Mouse (Mus musculus) cerebellum, adult 9-10 months (tissue): Measurements from ENCODE around the gene Cdc42se1.
"Not testable (repeated sequence)": the region's sequence is repeated elsewhere in the genome, so short reads cannot be mapped to it uniquely, and the experiment has no call there.

ENCODE experiments used
- DNase-seq: peaks from one replicate; pipeline ENCODE4 v3.0.0; 2022

Cdc42se1 gene

DNA sequence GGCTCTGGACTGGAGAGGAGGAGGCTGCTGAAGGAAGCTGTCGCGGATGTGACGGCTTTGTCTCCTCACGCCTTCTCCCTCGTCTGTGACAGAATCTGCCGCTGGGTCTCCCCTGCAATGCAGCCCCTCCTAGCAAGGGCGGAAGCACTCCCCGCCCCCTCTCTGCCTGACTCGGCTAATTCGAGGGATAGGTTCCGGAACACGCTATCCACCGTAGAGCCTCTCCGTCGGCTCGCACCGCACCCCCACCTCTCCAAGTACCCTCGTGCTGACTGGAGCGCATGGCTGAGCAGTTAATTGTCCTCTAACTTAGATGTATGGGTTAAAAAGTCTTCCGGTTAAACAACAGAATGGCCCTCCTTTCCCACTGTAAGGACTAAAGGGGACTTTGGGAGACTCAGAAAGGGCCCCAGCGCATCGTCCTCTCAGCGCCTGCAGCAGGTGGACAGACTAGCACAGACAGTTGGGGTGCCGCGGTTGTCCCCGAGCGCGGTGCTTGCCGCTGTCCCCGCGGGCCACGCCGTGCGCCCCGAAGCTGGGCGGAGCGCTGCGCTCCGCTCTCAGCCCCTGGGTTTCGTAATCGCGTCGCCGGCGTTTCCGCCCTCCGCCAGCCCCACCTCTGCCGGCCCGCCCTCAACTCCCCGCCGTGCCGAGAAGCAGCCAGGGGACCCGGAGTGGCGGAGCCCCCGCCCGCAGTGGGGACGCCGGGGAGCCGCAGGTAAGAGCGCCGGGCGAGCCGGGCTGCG lies at the start of gene Cdc42se1:
TSS of gene Cdc42se1 (plus strand) at position 585 of the 746 bp plus-strand sequence.
- peak; percentile 82 for DNase-seq

DNA sequence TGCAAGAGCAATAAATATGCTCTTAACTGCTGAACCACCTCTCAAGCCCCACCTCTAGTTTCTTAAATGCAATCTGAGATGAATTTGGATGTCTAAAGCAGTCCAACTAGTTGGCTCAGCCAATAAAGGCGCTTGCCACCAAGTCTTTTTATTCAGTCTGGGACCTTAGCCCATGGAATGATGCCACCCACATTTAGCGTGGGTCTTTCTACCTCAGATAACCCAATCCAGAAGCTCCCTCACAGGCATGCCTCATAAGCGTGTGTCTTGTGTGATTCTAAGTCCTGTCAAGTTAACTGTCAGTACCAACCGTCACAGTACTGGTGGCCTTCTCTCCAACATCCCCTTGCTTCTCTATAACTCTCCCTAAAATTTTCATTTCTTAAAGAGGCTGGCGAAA lies 49.6 kb upstream of the Cdc42se1 start:
- DNase-seq = no peak

DNA sequence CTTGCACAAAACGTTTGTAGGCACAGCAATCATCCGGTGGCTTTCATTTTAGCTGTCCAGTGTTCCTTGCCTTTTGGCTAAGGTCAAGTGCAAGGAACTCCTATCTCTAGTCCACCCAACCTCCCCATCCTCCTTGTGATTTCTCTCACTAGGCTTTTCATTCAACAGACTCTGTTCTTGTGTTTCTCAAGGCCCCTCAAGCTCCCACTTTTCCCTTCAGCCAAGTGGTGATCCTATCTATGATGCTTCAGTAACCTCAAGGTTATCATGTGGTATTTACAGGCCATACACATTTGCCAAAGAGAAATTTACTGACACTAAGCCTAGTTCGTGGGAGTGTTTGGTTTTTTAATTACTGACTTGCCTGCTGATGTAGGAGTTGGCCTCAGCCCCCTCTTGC lies 48.6 kb upstream of the Cdc42se1 start:
- DNase-seq = no peak

DNA sequence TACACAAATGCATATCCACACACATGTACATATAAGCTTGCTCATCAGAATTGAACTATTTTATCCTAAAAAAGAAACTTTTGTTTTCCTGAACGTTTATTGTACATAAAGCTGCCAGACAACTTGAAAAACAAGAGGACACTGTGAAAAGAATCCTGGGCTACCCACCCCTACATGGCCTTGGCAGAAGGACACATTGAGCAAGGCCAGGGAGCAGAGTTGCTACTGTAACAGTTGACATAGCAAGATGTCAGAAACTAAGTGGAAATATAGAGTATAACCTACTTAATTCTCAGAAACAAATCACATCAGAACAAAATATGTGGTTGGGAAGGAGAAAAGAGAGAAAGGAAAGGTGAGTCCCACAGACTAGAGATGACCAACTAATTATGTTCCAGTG lies 46.7 kb upstream of the Cdc42se1 start:
- no peak for DNase-seq

DNA sequence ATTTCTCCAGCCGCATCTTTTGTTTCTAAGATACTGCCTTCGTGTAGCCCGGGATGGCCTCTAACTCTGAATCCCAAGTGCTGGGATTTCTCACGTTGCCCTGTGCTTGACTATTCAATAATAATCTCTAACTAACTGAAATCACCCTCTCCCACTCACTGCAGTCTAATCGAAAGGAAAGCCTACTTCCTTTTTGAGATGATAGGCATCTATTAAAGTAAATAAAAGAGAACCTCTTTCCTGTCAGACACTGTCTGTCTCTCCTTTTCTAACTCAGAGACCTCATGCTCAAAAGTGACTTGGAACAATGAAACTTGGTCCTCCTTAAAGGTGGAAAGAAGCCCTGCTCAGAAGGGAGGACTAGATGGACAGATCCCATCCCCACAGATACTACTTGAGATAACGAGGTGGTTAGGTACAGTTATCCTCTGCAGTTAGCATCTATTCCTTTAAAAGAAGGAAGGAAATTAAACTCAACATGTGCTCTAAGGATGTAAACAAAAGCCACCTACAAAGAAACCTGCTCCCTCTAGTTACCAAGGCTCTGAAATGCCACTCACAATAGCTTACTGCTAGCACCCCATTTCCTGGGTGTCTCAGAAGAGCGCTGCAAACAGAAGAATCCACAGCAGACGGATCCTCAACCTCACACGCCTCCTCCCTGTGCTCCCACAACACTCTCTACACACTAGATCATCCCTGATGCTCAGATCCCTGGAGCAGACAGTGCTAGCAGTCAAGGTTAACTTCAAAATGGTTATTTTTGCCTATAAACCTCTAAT lies 43.5 kb upstream of the Cdc42se1 start:
- DNase-seq = no peak

DNA sequence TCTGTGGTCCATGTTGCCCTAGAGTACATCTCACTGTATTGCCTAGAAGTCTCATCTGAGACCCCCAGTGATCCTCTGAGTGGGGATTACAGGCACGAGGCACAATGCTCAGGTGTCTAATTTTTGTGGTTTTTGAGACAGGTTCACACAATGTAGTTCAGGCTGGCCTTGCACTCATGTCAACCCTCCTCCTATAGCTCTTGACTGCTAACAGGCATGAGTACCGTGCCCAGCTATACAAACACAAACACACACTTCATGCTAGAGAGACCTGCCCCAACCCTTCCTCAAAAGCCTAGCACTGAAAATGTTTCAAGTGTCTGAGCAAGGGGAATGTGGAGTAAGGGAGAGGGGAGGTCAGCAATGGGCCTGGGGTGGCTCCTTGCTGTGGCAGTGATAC lies 42.4 kb upstream of the Cdc42se1 start:
- no peak for DNase-seq

DNA sequence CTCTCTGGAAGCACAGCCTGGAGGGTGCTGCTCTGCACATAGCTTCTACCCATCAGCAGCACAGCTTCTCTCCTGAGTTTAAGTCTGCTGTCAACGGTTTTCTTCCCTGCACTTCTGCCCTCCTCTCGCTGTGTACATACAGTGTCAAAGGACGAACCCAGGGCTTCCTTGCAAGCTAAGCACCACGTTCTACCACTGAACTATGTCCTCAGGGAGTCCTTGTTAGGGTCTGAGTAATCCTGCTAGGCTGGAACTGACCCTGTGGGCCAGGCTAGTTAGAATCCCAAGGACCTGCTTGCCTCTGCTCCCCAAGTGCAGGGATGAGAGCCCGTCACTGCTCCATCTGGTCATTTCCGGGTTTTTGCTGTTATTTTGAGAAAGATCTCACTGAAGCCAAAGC lies 41.6 kb upstream of the Cdc42se1 start:
- no peak for DNase-seq

DNA sequence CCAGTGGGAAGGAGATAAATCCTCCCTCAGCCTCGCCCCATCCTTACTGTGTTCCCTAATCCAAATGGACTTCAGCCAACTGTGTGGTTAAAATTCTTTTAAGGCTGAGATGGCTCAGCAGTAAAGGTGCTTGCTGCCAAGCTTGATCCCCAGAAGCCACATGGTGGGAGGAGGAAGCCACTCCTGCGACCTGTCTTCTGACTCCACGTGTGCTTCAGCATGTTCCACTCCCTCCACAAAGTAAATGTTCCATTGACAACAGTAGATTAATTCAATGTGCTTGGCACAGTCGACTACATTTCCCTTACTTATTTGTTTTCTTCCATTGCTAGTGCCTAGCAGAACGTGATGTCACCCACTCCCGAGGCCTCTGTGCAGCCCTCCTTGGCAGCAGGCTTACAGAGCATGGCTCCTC lies 33.8 kb upstream of the Cdc42se1 start:
- peak; percentile 68 for DNase-seq

DNA sequence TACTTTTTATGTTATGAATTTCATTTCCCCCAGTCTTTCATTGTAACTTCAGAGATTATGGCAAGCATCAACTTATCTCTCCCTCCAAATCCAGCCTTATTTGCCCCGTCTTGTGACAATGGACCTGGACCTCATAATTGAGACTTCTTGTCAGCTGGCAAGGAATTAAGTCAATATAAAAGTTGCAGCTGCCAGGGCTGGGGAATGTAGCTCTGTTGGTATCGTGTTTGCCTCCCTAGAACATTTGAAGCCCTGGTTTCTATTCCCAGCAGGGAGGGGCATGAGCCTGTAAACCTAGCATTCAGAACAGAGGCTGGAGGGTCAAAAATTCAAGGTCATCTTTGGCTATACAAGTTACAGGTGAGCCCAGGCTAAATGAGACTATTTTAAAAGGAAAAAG lies 32.8 kb upstream of the Cdc42se1 start:
- DNase-seq = no peak

DNA sequence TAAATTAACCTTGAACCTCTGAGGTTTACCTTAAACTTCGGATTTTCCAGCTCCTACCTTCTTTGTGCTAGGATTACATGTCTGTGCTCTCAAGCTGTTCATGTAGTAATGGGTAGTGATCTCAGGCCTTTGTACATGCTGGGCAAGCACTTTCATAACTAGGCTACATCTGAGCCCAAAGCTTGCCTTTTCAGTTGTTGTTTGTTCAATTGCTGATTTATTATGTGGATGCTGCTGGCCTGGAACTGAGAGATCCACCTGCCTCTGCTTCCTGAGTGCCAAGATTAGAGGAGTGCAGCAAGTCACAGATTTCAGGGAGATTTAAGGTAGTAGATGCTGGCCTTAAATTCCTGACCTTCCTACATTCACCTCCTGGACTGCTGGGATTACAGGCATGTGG lies 29.4 kb upstream of the Cdc42se1 start:
- DNase-seq = no peak

DNA sequence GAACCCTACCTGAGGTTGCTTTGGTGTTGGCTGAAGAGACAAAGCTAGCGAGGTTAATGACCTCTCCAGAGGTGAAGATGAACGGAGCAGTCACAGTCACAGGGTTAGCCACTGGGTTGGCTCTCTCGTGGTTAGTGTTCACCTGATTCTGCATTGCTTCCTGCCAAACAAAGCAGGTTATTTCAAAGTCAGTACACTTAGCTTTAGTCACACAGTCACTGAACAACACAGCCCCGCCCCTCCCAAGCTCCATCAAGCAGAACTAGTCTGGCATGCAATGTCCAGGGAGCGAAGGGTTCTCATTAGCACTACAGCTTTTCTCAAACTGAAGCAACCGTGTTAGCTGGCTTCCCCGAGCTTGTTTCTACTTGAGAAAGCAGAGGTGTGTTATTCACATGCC lies 28.4 kb upstream of the Cdc42se1 start:
- DNase-seq = no peak

DNA sequence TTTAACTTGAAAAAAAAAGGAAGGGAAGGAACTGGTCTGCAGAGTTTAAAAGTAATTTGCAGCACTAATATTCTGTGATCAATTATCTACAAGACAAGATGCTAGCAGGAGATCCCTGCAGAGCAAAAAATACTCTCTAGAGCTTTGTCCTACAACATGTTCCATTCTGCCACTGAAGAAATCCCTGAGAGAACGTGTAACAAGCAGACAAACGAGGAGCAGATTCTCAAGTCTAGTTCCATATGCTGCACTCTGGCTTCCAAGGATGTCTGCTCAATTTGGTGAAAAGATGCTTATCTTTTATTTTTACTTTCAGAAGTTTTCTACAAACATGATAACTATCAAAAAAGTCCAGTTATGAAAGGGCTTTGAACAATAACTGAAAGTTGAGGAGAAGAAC lies 28.0 kb upstream of the Cdc42se1 start:
- no peak for DNase-seq

DNA sequence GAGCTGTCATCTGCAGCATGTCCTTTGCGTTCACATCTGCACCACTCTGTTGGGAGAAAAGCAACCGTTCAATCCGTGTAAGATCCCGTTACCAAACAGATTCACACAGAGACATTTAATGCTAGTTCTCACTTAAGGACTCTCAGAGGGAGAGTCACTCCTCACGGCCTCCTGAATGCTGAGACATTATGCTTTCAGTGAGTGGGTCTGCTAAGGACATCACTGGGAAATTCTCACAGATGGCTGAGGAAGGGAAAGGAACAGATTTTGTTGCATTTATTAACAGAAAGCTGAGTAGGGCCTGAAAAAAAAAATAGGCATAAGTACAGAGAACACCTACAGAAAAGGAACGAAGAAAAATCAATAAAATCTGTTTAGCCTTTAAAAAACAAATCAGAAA lies 24.7 kb upstream of the Cdc42se1 start:
- DNase-seq = no peak

DNA sequence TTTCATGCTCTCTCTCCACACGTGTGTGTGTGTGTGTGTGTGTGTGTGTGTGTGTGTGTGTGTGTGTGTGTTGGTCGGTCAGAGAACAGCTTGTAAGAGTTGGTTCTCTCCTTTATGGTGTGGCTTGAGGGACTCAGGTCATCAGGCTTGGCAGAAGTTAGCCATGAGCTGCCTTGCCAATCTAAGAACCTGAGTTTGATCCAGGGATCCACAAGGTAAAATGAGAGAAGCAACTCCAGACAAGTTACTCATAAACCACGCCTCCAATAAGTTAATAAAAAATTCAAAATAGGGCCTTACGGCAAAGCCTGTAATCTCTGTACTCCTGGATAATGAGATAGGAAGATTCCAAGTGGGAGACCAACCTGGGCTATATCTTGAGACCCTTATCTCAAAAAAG lies 20.2 kb upstream of the Cdc42se1 start:
- no peak for DNase-seq

DNA sequence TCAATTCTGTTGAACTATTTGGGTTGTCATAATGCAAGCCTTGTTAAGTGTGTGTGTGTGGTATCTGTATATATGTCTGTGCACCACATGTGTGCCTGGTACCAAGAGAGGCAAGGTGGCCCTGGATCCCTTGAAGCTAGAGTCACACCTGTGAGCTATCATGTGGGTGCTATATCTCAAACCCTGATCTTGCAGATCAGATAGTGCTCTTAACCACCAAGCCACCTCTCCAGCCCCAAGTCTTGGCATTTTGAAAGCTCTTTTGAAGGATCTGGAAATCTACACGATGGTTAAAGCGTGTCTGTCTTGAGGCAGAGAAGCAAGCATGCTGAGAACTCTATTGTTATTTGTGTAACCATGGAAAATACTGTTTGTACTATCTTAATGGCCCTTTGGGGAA lies 17.9 kb upstream of the Cdc42se1 start:
- DNase-seq = no peak

DNA sequence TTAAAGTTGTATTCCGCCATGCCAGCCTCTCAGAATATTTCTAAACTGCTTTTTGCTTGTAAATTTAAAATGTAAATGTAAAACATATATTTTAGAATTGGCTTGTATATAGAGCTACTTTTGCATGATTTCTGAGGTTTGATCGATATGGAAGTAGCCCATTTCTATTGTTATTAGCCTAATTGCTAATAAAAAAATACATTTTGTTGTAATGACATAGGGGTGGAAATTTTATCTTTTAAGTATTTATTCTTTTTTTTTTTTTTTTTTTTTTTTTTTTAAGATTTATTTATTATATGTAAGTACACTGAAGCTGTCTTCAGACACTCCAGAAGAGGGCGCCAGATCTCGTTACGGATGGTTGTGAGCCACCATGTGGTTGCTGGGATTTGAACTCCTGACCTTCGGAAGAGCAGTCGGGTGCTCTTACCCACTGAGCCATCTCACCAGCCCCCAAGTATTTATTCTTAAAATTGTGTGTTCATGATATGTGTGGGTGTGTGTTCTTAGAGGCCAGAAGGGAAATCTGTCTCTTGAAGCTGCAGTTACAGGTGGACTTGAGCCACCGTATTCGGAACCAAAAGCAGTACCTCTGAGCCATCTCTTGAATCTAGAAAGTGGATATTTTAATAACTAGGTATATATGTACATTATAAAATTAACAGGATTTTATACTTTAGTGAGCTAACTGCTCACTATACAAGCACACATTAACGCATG lies 15.5 kb upstream of the Cdc42se1 start:
- DNase-seq = not testable (repeated sequence)

DNA sequence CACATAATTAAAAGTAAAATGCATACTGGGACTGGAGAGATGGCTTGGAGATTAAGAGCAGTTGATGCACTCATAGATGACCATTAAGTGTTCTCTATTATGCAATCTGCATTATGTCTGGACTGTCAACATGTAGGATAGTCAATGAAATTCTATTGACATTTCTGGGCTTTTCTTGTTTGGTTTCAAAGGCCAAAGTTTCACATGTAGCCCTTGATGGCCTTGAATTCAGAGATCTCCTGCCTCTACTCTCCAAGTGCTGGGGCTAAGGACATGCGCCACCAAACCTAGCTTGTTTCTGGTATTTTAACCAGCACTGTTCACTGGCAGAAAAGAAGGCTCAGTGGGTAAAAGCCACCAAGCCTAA lies 14.9 kb upstream of the Cdc42se1 start:
- no peak for DNase-seq

DNA sequence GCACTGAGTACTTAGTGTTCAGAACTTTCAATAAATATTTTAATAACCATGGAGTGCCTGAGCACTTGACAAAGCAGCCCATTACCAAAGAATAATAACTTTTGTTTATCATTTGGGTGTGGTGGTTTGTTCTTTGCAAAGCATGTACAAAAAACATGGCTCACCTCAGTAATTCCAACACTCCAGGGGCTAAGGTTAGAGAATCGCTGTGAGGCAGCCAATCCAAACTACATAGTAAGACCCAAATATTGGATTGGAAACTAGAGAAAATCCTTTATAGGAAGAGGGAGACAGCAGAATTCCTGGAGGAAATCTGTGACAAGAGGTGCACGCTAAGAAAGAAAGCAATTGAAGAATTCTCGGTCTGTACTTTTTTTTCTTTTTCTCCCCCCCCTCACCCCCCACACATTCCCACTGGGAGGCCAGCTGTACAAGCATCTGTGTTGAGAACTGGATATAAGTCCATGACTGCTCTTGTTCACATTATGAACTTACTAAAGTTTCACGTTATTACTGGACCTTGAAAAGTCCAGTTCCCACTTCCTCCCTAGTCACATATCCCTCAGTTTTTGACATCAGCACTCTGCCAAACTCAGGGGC lies 11.8 kb upstream of the Cdc42se1 start:
- DNase-seq = peak; percentile 38

DNA sequence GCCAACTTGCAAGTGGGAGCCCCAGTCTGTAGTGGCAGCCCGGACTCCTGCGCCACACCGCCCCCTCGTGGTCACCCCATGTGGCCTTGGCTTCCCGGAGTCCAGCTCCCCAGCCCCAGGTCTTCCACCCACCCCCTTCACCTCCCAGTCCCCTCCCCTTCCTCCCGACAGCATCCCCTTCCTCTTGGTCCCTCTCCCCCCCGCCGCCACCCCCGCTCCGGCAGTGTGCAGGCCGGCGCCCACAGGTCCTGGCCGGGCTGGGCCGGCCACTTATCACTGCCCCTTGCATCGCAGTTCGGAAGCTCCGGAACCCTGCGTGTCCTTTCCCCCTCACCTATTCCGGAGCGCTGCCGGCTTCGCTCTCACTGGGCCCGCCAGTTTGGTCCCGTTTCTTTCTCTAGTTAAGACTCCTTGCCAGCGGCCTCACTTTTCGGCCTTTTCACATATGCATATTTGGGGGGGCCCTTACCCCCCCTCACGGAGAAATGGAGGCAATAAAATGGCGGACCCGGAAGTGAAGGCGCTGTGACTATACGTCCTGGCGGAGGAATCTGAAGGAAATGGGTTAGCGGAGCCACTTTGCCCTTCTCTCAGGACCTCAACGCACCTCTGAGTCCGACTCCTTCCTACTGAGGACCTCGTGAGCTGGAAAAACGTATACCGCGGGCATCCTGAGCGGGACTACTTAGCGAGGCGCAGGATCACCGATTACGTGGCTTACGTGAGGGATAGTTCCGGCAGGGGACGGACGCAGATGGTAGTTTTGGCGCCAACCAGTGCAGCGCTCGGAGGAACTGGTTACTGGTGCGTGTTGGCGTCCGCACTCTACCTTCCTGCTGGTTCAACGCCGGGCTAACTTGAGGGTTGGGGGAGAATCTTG lies 11.0 kb upstream of the Cdc42se1 start, which contains the start of gene Gabpb2:
TSS of gene Gabpb2 (minus strand) at position 662 of the 880 bp plus-strand sequence.
- DNase-seq = peak; percentile 92

DNA sequence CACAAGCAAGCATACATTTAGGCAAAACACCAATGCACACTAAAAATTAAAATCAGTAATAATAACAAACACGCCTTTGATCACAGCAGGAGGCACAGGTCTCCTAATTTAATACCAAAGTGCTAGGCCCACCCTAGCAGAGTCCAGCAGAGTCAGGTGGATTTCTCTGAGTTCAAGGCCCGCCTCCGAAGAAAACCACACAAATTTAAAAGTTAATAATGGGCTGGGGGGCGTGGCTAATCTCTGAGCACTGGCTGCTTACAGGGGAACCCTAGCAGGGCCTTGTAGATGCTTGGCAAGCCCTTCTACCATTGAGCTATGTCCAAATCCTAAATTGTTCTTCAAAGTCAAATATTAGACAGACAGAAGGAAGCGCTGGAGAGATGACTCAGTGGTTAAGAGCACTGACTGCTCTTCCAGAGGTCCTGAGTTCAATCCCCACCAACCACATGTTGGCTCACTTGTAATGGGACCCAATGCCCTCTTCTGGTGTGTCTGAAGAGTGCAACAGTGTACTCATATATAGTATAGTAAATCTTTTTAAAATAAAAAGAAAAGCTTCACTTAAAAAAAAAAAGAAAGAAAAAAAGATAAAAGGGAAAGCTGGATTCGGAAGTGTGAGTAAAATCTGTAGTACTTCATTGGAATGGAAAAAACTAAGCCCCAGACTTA lies 9.9 kb upstream of the Cdc42se1 start:
- peak; percentile 66 for DNase-seq

DNA sequence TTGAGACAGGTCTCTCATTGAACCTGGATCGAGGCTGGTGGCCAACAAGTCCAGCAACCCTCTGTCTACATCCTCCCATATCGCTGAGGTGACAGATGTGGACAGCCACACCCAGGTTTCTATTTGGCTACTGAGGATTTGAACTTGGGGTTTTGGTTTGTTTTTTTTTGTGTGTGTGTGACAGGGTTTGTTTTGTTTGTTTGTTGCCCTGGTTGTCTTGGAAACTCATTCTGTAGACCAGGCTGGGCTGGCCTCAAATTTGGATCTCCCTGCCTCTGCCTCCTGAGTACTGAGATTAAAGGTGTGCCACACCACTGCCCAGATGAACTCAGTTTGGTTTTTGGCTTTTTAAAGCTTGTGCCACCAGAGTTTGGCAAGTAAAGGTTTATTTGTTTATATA lies 5.5 kb upstream of the Cdc42se1 start:
- no peak for DNase-seq

DNA sequence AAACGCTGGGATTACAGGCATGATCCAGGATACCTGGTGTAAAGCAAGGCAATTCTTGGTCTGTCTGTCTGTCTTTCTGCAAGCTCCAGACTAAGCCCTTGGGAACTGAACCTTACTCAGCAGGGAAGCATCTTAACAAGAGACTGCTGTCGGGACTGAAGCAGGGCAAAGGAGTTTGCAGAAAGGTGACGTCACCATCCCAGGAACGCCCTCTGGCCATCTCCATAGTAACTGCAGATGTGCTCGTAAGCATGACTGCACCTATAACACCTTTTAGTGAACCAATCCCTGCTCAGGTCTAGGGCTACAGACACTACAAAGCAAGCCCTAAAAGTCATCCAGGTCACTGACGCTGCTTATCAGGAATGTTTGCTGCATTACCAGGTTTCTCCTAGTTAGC lies 4.2 kb upstream of the Cdc42se1 start:
- DNase-seq = peak; percentile 47
